11 mouse cellular contexts compared by ENCODE assay signal in the genomic region with DNA sequence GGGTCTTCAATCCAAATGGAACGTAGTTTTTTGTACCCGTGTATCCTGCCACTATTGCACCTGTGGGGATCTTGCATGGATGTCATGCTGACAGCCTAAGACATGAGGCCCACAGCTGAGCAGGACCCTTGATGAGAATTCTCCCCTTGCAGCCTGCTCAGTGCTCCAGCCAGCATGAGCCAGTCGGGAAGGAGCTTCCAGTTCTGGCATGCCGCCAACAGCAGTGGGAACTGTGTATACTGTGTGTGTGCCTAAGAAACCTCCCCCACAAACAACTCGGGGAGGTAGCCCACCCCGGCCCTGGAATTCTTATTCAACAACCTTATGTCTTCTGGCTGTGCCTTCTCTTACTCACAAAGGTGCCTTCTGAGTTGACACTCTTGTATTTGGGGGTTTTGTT. TPM values are rescaled to one million over a fixed set of nuclear protein-coding genes. Genes with fewer than 3 reads are reported as not detected.
DNase-seq lines count a peak whose midpoint lies in the region; ATAC-seq and TF ChIP-seq lines count a peak whose summit lies in the region.
"Had no signal": no experiment of that assay in that cellular context is flagged by ENCODE, and none has a peak within 500 bp of the region (broad histone marks: within the 10 kb centered on the region; RNA-seq: fewer than 3 reads in every experiment).

No protein-coding gene starts in this region.

- H3K4me2 ChIP-seq in lung, embryonic 14.5 days = no peak overlapping the region
- no peak overlapping the region for H3K4me2 ChIP-seq in lung, embryonic 16.5 days (ENCODE audit: low read depth, low read length)

- H3K36me3 ChIP-seq in lung, embryonic 14.5 days (ENCODE audit: insufficient read depth) = peaks cover 11% of the 10 kb centered on the region
- peaks cover 9% of the 10 kb centered on the region; the same call in 1 of the 2 replicates for H3K36me3 ChIP-seq in lung, embryonic 16.5 days (ENCODE audit: control insufficient read depth, insufficient read depth, low read length)

- TF ChIP-seq CTCF in lung, embryonic 14.5 days (IDR thresholded peaks at IDR 0.05; ENCODE audit: low read depth) = no peak
- TF ChIP-seq CTCF in lung, adult 2 months (IDR thresholded peaks at IDR 0.05; ENCODE audit: insufficient read depth, low read length) = no peak

- TF ChIP-seq POLR2A in lung, adult 2 months (IDR thresholded peaks at IDR 0.05; ENCODE audit: borderline replicate concordance, extremely low read depth, low read depth, low read length) = no peak

- intact Hi-C loops in heart, postnatal 14 days (cut with DNase I) = no loop called here

- H3K9me3 ChIP-seq in lung, embryonic 14.5 days (ENCODE audit: low read depth, low read length) = no peaks in the 10 kb centered on the region
- no peaks in the 10 kb centered on the region for H3K9me3 ChIP-seq in lung, embryonic 16.5 days (ENCODE audit: control insufficient read depth, low read length)

- H3K4me1 ChIP-seq in lung, embryonic 14.5 days (ENCODE audit: insufficient read depth) = no peaks in the 10 kb centered on the region
- H3K4me1 ChIP-seq in lung, adult 2 months (ENCODE audit: control insufficient read depth, insufficient read depth, low read length) = no peaks in the 10 kb centered on the region
- H3K4me1 ChIP-seq in lung, embryonic 16.5 days (replicated peaks; ENCODE audit: control insufficient read depth, insufficient read depth, low read length) = peaks cover 4% of the 10 kb centered on the region

- no peaks in the 10 kb centered on the region for H3K27me3 ChIP-seq in lung, embryonic 14.5 days (ENCODE audit: insufficient read depth, low read length)
- no peaks in the 10 kb centered on the region for H3K27me3 ChIP-seq in lung, embryonic 16.5 days (ENCODE audit: control insufficient read depth, insufficient read depth, low read depth, low read length)
- H3K27me3 ChIP-seq: Patski had no signal

- peak; percentile 86 for ATAC-seq in lung, embryonic 14.5 days (ENCODE audit: insufficient read depth)
- peak; percentile 70 for ATAC-seq in lung, embryonic 16.5 days (ENCODE audit: low read depth)
- ATAC-seq: Patski had no signal

- H3K9ac ChIP-seq in lung, embryonic 14.5 days = no peak overlapping the region
- no peak overlapping the region for H3K9ac ChIP-seq in lung, embryonic 16.5 days (ENCODE audit: low read length)

- peak; percentile 42 for DNase-seq in adrenal gland, postnatal 10 days
- no peak for DNase-seq in adrenal gland, postnatal 4 days (ENCODE audit: low spot score in 2 of 2)
- DNase-seq in heart, postnatal 14 days = peak; percentile 18 to 30
- DNase-seq in heart, adult 9 months (ENCODE audit: low spot score in 2 of 2) = no peak
- peak; percentile 88 for DNase-seq in lung, embryonic 14.5 days
- no peak for DNase-seq in lung, adult 2 months
- no peak for DNase-seq in thymus, postnatal 25 days
- DNase-seq: thymus, postnatal 4 days had no signal

- H3K4me3 ChIP-seq in lung, embryonic 14.5 days (ENCODE audit: low read depth, low read length) = no peak overlapping the region
- H3K4me3 ChIP-seq in lung, adult 2 months (replicated peaks; ENCODE audit: extremely low read depth, low read depth, low read length) = no peak overlapping the region
- no peak overlapping the region for H3K4me3 ChIP-seq in lung, embryonic 16.5 days (ENCODE audit: low read length)

- WGBS in lung, embryonic 14.5 days = 45% methylated on average over 6 of the region's 6 CpGs
- 44% methylated on average over 6 of the region's 6 CpGs for WGBS in lung, adult 2 months
- WGBS in lung, embryonic 16.5 days = 40% methylated on average over 6 of the region's 6 CpGs

- no peak overlapping the region for H3K27ac ChIP-seq in lung, embryonic 14.5 days (ENCODE audit: low read depth)
- no peak overlapping the region for H3K27ac ChIP-seq in lung, embryonic 16.5 days (ENCODE audit: low read length)
- H3K27ac ChIP-seq: macrophage had no signal

RNA-seq across cellular contexts. Expression of a gene that starts 20.4 kb away (rescaled TPM):
- total RNA-seq in adrenal gland, postnatal 10 days (2021) = 10 to 100 TPM; 48.8 TPM
- total RNA-seq in adrenal gland, postnatal 4 days (2021) = 10 to 100 TPM; 32.1 to 32.8 TPM
- total RNA-seq in heart, postnatal 14 days (2021) = 10 to 100 TPM; 34.4 to 35.7 TPM
- 26.8 and 27.1 TPM in 2 replicates for polyA plus RNA-seq in lung, embryonic 14.5 days (2014; fragmentation: Nextera tagmentation; extraction: Ambion mirVana)
- polyA plus RNA-seq in lung, adult 2 months (2012; rRNA removed) = 32.2 and 36.7 TPM in 2 replicates
- polyA plus RNA-seq in lung, embryonic 16.5 days (2015; fragmentation: Nextera tagmentation; extraction: Ambion mirVana) = 21.0 and 22.3 TPM in 2 replicates

RNA-seq across cellular contexts. Expression of a gene that starts 21.7 kb away (rescaled TPM):
- total RNA-seq in adrenal gland, postnatal 10 days (2021) = 100 to 1,000 TPM; 128 to 156 TPM
- 10 to 100 TPM; 63.2 to 76.7 TPM for total RNA-seq in adrenal gland, postnatal 4 days (2021)
- 10 to 100 TPM; 41.4 to 47.0 TPM for total RNA-seq in heart, postnatal 14 days (2021)
- 47.5 and 50.1 TPM in 2 replicates for polyA plus RNA-seq in lung, embryonic 14.5 days (2014; fragmentation: Nextera tagmentation; extraction: Ambion mirVana)
- 17.6 and 23.8 TPM in 2 replicates for polyA plus RNA-seq in lung, adult 2 months (2012; rRNA removed)
- polyA plus RNA-seq in lung, embryonic 16.5 days (2015; fragmentation: Nextera tagmentation; extraction: Ambion mirVana) = 45.6 and 45.9 TPM in 2 replicates

RNA-seq across cellular contexts. Expression of a gene that starts 43.4 kb away (rescaled TPM):
- 1 to 10 TPM; 1.1 to 1.5 TPM for total RNA-seq in adrenal gland, postnatal 10 days (2021)
- 1 to 10 TPM; 1.8 to 2.6 TPM for total RNA-seq in adrenal gland, postnatal 4 days (2021)
- total RNA-seq in heart, postnatal 14 days (2021) = 1 to 10 TPM; 2.0 to 3.2 TPM
- 2.8 and 3.4 TPM in 2 replicates for polyA plus RNA-seq in lung, embryonic 14.5 days (2014; fragmentation: Nextera tagmentation; extraction: Ambion mirVana)
- polyA plus RNA-seq in lung, adult 2 months (2012; rRNA removed) = 10.9 and 17.7 TPM in 2 replicates
- polyA plus RNA-seq in lung, embryonic 16.5 days (2015; fragmentation: Nextera tagmentation; extraction: Ambion mirVana) = 11.2 and 11.3 TPM in 2 replicates
- polyA plus RNA-seq: macrophage had no signal

RNA-seq across cellular contexts. Expression of a gene that starts 43.8 kb away (rescaled TPM):
- total RNA-seq in adrenal gland, postnatal 10 days (2021) = 10 to 100 TPM; 49.9 to 61.5 TPM
- 10 to 100 TPM; 54.0 to 55.9 TPM for total RNA-seq in adrenal gland, postnatal 4 days (2021)
- 10 to 100 TPM; 93.3 to 93.7 TPM for total RNA-seq in heart, postnatal 14 days (2021)
- polyA plus RNA-seq in lung, embryonic 14.5 days (2014; fragmentation: Nextera tagmentation; extraction: Ambion mirVana) = 19.8 and 20.6 TPM in 2 replicates
- 98.4 and 99.3 TPM in 2 replicates for polyA plus RNA-seq in lung, adult 2 months (2012; rRNA removed)
- polyA plus RNA-seq in lung, embryonic 16.5 days (2015; fragmentation: Nextera tagmentation; extraction: Ambion mirVana) = 29.6 and 33.4 TPM in 2 replicates

RNA-seq across cellular contexts. Expression of a gene that starts 57.8 kb away (rescaled TPM):
- 10 to 100 TPM; 61.6 to 69.0 TPM for total RNA-seq in adrenal gland, postnatal 10 days (2021)
- 10 to 100 TPM; 78.7 to 79.8 TPM for total RNA-seq in adrenal gland, postnatal 4 days (2021)
- total RNA-seq in heart, postnatal 14 days (2021) = 10 to 100 TPM; 31.1 to 34.1 TPM
- 105 and 109 TPM in 2 replicates for polyA plus RNA-seq in lung, embryonic 14.5 days (2014; fragmentation: Nextera tagmentation; extraction: Ambion mirVana)
- 31.7 and 40.3 TPM in 2 replicates for polyA plus RNA-seq in lung, adult 2 months (2012; rRNA removed)
- polyA plus RNA-seq in lung, embryonic 16.5 days (2015; fragmentation: Nextera tagmentation; extraction: Ambion mirVana) = 93.5 and 98.1 TPM in 2 replicates

Comparison
In these comparisons a context has a peak if more than half of its experiments do, and no peak if none do; other contexts are left out.
1. DNase-seq: peak in adrenal gland, postnatal 10 days (single experiment), heart, postnatal 14 days (2 of 2) and lung, embryonic 14.5 days (single experiment); none in adrenal gland, postnatal 4 days (0 of 2), heart, adult 9 months (0 of 2), lung, adult 2 months (single experiment) and thymus, postnatal 25 days (single experiment).